Mouse (Mus musculus) kidney, embryonic 14.5 days (tissue): Measurements from ENCODE around the gene Mfsd14b. TPM values are rescaled to one million over a fixed set of nuclear protein-coding genes. Genes with fewer than 3 reads are reported as not detected.

Experiments
- ATAC-seq: fragments of 200-750 bp; cut with Nextera tagmentation; 2 replicates; pipeline ENCODE4 v1.8.0; 2017; ENCODE audit warnings: moderate number of reproducible peaks, mild to moderate bottlenecking, moderate TSS enrichment, moderate library complexity; ENCODE audit not compliant: low FRiP score, low TSS enrichment
- H3K27ac ChIP-seq: fragments of 300-500 bp; sonication (generic); 2 replicates; pipeline ENCODE4 v1.5.1; 2014; ENCODE audit warnings: low read depth, mild to moderate bottlenecking, low read length, moderate library complexity, mixed read lengths
- H3K27me3 ChIP-seq: fragments of 300-500 bp; sonication (generic); 2 replicates; pipeline ENCODE4 v1.6.1; 2014; ENCODE audit warnings: mild to moderate bottlenecking, low read length; ENCODE audit not compliant: control insufficient read depth, insufficient read depth
- H3K36me3 ChIP-seq: fragments of 300-500 bp; sonication (generic); 2 replicates; pipeline ENCODE4 v1.6.1; 2014; ENCODE audit warnings: low read length, mixed read lengths; ENCODE audit not compliant: control insufficient read depth, insufficient read depth
- H3K4me1 ChIP-seq: fragments of 300-500 bp; sonication (generic); 2 replicates; pipeline ENCODE4 v1.6.1; 2014; ENCODE audit warnings: low read length, mixed read lengths; ENCODE audit not compliant: control insufficient read depth, insufficient read depth
- H3K4me2 ChIP-seq: fragments of 300-500 bp; sonication (generic); replicated peaks from 2 replicates; pipeline ENCODE4 v1.6.1; 2014; ENCODE audit warnings: low read depth, mild to moderate bottlenecking, low read length
- H3K4me3 ChIP-seq: fragments of 300-500 bp; sonication (generic); 2 replicates; pipeline ENCODE4 v1.5.1; 2014; ENCODE audit warnings: mild to moderate bottlenecking, low read length
- H3K9ac ChIP-seq: fragments of 300-500 bp; sonication (generic); 2 replicates; pipeline ENCODE4 v1.6.1; 2014; ENCODE audit warnings: low read depth, mild to moderate bottlenecking, low read length, moderate library complexity
- H3K9me3 ChIP-seq: fragments of 300-500 bp; sonication (generic); 2 replicates; pipeline ENCODE4 v1.6.1; 2016; ENCODE audit warnings: low read length; ENCODE audit not compliant: control insufficient read depth
- WGBS: fragments of 180-500 bp; shearing (Covaris S2); extraction: QIAGEN DNeasy Blood & Tissue Kit; methylation state at CpG from one replicate; pipeline ENCODE4 v1.1.7; 2014; 5-methylcytosine and 5-hydroxymethylcytosine counted together
- polyA plus RNA-seq: library from polyadenylated mRNA; unstranded; fragments of >200 nt; fragmentation: Nextera tagmentation; extraction: Ambion mirVana; gene quantifications from 2 replicates; pipeline ENCODE4 v1.2.1, GENCODE M21; 2014

Gene Mfsd14b
- polyA plus RNA-seq, 1 experiment from 2014 or later: 50.3 TPM

DNA sequence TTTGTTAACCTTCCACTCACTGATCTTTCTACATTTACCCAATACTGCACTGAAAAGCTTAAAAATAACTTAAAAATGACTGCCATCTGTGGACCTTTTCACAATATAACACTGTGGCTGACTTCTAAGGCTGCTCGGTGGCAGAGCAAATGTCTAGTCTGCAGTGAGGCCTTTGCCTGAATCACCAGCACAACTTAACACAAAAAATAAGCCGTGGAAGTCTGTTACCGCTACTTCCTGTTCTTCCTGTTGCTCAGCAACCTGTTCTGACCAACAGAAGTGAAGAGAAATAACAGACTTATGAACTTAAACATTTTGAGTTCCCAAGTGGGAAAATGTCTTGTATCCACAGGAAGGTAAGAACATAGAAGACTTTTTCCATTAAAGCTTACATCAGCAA is 11.5 kb downstream of the Mfsd14b start:
- H3K4me1 ChIP-seq: no peaks in the 10 kb centered on the region
- no peak overlapping the region for H3K27ac ChIP-seq
- no peaks in the 10 kb centered on the region for H3K36me3 ChIP-seq
- whole genome bisulfite sequencing: 96% methylated on average over 3 of the region's 3 CpGs
- H3K4me3 ChIP-seq: no peak overlapping the region
- ATAC-seq: no peak
- no peak overlapping the region for H3K4me2 ChIP-seq
- H3K27me3 ChIP-seq: no peaks in the 10 kb centered on the region
- H3K9me3 ChIP-seq: peaks cover 10% of the 10 kb centered on the region
- H3K9ac ChIP-seq: no peak overlapping the region

DNA sequence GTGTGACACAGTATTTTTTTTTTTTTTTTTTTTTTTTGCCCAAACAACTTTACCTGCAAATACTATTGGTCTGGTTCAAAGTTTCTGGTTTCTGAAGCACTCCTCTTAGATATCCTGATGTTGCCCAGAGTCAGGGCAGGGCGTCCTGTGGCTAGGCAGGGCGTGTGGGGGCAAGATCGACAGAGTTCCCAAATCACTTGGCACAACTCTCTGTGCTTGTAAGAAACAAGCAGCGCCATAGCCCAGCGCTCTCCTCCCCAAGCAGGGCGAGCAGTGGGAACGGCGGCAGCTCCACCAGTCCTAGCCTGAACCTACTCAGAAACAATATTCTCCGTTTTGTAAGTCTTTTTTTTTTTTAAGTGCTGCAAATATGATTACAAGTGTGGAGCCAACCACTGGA is 12.1 kb downstream of the Mfsd14b start:
- H3K4me1 ChIP-seq: no peaks in the 10 kb centered on the region
- no peak overlapping the region for H3K4me3 ChIP-seq
- ATAC-seq: no peak
- WGBS: 95% methylated on average over 9 of the region's 9 CpGs
- H3K36me3 ChIP-seq: no peaks in the 10 kb centered on the region
- peaks cover 6% of the 10 kb centered on the region for H3K9me3 ChIP-seq
- H3K27me3 ChIP-seq: no peaks in the 10 kb centered on the region
- no peak overlapping the region for H3K9ac ChIP-seq
- H3K27ac ChIP-seq: no peak overlapping the region
- H3K4me2 ChIP-seq: no peak overlapping the region

DNA sequence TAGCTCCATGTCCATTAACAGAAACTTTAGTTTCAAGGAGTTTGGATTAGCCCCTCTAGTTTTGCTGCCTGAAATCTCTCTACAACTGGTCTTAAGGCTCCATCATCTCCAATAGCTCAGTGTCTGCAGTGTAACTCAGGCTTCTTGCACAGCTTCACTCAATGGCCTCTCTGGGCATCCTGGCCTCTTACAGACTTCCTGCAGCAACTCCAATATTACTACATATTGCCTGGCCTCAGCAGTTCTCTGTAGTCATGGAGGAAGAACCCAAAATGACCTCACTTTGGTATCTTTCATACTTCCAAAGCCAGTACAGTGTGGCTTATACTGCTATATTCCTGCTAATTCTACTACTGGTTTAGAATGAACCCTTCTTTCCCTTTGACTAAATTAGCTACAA is 15.8 kb downstream of the Mfsd14b start:
- Histone ChIP-seq H3K27me3 (no peaks in the 10 kb centered on the region), H3K36me3 (no peaks in the 10 kb centered on the region), H3K4me1 (no peaks in the 10 kb centered on the region), H3K27ac (no peak overlapping the region), H3K4me3 (no peak overlapping the region), H3K9ac (no peak overlapping the region), H3K4me2 (no peak overlapping the region), H3K9me3 (0 out of 2 replicates have a peak, but pooled peaks cover under 1% of the 10 kb centered on the region)
- no peak for ATAC-seq

DNA sequence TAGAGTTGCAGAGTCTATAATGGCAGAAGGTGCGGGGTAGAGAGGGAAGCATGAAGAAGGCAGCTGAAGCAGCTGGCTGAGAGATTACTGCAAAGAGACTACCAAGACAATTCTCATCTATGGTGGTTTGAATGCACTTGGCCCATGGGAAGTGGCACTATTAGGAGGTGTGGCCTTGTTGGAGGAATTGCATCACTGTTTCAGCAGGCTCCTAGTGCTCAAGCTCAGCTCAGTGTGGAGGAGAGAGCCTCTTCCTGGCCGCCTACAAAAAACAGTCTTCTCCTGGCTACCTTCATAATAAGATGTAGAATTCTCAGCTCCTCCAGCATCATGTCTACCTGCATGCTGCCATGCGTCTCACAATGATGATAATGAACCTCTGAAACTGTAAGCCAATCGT is 16.9 kb downstream of the Mfsd14b start:
- Histone ChIP-seq H3K4me1 (no peaks in the 10 kb centered on the region), H3K36me3 (no peaks in the 10 kb centered on the region), H3K27ac (no peak overlapping the region), H3K4me2 (no peak overlapping the region), H3K27me3 (no peaks in the 10 kb centered on the region), H3K4me3 (no peak overlapping the region), H3K9ac (no peak overlapping the region), H3K9me3 (no peaks in the 10 kb centered on the region)
- ATAC-seq: no peak
- 95% methylated on average over 4 of the region's 4 CpGs for whole genome bisulfite sequencing

DNA sequence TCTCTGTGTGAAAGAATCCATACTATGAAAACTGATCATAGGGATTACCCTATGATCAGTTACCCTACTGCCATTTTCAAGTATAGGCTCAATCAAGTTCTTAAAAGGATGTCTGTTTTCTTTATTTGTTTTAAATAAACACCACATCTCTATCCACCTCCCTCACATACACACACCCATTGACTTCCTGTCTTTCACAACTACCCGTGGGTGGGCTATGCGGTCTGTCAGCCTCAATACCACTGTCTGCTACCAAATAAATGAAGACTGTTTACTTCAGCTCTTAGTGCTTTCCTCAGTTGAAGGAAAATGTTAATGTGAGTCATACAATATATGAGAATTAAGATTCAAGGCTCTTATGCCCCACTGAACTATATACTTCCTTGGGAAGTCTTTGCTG is 42.8 kb downstream of the Mfsd14b start:
- no peaks in the 10 kb centered on the region for H3K4me1 ChIP-seq
- no peak overlapping the region for H3K27ac ChIP-seq
- H3K9ac ChIP-seq: no peak overlapping the region
- ATAC-seq: no peak
- peaks cover 37% of the 10 kb centered on the region; the same call in 1 of the 2 replicates for H3K36me3 ChIP-seq
- H3K4me3 ChIP-seq: no peak overlapping the region
- no peak overlapping the region for H3K4me2 ChIP-seq
- H3K27me3 ChIP-seq: no peaks in the 10 kb centered on the region
- no peaks in the 10 kb centered on the region for H3K9me3 ChIP-seq
- WGBS: 92% methylated on average over 2 of the region's 2 CpGs

DNA sequence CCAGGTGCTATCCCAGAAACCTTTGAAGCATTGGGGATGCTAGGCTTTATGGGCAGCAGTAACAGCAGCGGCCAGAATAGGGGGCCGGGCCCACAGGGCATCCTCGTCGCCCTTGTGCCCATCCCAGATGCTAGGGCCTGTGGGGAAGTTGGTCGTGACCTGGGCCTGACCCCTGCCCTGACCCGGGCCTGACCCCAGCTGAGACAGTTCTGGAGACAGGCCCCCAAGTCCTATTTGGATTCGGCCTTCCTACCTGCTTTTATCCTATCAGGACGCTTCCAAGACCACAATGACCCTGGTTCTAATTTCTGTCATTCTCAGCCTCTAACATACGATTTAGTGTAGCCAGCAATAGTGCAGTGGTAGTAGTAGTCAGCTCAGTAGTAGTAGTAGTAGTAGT is 60.1 kb downstream of the Mfsd14b start, which contains the start of gene Prss47:
Prss47 (minus strand) TSS at position 101 of the 400 bp plus-strand sequence.
- 88% methylated on average over 9 of the region's 9 CpGs for WGBS
- Histone ChIP-seq H3K4me2 (no peak within 1 kb of the TSS), H3K27ac (no peak within 1 kb of the TSS), H3K4me3 (no peak within 1 kb of the TSS), H3K4me1 (no peaks in the 10 kb centered on the region), H3K9ac (no peak within 1 kb of the TSS), H3K9me3 (no peaks in the 10 kb centered on the region; the same call in 1 of the 2 replicates), H3K27me3 (no peaks in the 10 kb centered on the region), H3K36me3 (no peaks in the 10 kb centered on the region)
- ATAC-seq: no peak

DNA sequence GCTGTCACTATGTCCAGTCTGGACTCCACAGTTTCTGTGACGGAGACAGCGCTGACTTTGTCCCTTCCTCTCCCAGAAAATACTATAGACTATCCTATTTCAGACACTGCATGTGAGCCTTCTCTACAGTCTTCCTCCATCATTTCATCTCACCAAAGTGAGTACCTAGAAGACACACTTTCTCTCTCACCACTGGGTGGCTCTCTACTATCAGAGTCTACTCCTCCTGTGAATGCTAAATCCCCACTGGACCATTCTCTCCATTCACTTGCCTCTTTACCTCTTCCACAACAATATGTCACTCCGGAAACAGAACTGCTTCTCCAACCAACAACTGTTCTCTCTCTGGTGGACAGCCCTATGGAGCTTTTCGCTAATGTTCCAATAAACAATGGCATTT is 77.7 kb downstream of the Mfsd14b start:
- no peak overlapping the region for H3K4me2 ChIP-seq
- no peak overlapping the region for H3K27ac ChIP-seq
- WGBS: 69% methylated on average over 4 of the region's 4 CpGs
- no peaks in the 10 kb centered on the region for H3K27me3 ChIP-seq
- H3K4me1 ChIP-seq: no peaks in the 10 kb centered on the region
- no peak overlapping the region for H3K9ac ChIP-seq
- no peaks in the 10 kb centered on the region for H3K36me3 ChIP-seq
- no peak for ATAC-seq
- H3K9me3 ChIP-seq: no peaks in the 10 kb centered on the region
- H3K4me3 ChIP-seq: no peak overlapping the region

DNA sequence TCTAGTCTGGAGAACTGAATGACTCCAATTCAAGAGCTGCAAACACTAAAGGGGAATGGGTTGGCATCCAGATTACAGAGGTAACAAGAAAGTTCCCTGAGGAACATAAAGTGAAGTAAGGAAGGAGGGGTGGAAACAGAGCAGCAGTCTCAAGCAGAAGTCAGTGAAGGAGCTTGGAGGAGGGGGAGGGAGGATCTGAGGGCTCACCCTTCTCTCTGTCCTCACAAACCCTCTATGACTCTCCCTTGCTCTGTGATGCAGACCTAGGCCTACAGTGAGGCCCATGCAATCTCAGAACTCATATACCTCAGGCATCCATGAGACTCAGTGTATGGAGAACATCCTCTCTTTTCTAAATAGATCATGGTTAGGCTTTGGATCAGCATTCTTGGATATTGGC is 80.0 kb downstream of the Mfsd14b start, which contains the start of gene Spata31d1c:
Spata31d1c (plus strand) TSS at position 301 of the 400 bp plus-strand sequence.
- no peaks in the 10 kb centered on the region for H3K36me3 ChIP-seq
- no peaks in the 10 kb centered on the region for H3K4me1 ChIP-seq
- no peak within 1 kb of the TSS for H3K4me2 ChIP-seq
- no peaks in the 10 kb centered on the region for H3K27me3 ChIP-seq
- H3K9me3 ChIP-seq: no peaks in the 10 kb centered on the region
- H3K27ac ChIP-seq: no peak within 1 kb of the TSS
- ATAC-seq: no peak
- no peak within 1 kb of the TSS for H3K9ac ChIP-seq
- H3K4me3 ChIP-seq: no peak within 1 kb of the TSS
